Mouse (Mus musculus): Measurements from ENCODE around the gene Wdr27.
"Not testable (repeated sequence)": the region's sequence is repeated elsewhere in the genome, so short reads cannot be mapped to it uniquely, and the experiment has no call there.

Wdr27 gene

GRCm38 (mm10) chr17:14943009-14943728 is at the start of gene Wdr27, which contains the start of gene 1600012H06Rik:
Wdr27 (minus strand) TSS chr17:14943158.
1600012H06Rik (plus strand) TSS chr17:14943184.
- peak; percentile 99 for DNase-seq (ENCODE audit: low spot score)

GRCm38 (mm10) chr17:14992522-14993138 is 49.7 kb upstream of the Wdr27 start:
- DNase-seq (ENCODE audit: low spot score): not testable (repeated sequence)

- DNase-seq (ENCODE audit: low spot score): not testable (repeated sequence)
Measured at GRCm38 (mm10) chr17:14990116-14990702, 47.3 kb upstream of the Wdr27 start.

- DNase-seq (ENCODE audit: low spot score): not testable (repeated sequence)
Measured at GRCm38 (mm10) chr17:14978362-14979038, 35.5 kb upstream of the Wdr27 start, which contains the start of the genes 9030025P20Rik and Gm3417. 9030025P20Rik (plus strand) TSS chr17:14978468. Gm3417 (minus strand) TSS chr17:14978790.

GRCm38 (mm10) chr17:14977718-14978361 is 34.9 kb upstream of the Wdr27 start:
- DNase-seq (ENCODE audit: low spot score): not testable (repeated sequence)

GRCm38 (mm10) chr17:14968373-14968913 is 25.5 kb upstream of the Wdr27 start:
- not testable (repeated sequence) for DNase-seq (ENCODE audit: low spot score)

GRCm38 (mm10) chr17:14961557-14962154 is 18.7 kb upstream of the Wdr27 start:
- DNase-seq (ENCODE audit: low spot score): not testable (repeated sequence)

GRCm38 (mm10) chr17:14960951-14961556 is 18.1 kb upstream of the Wdr27 start, which contains the start of gene Phf10:
Phf10 (minus strand) TSS chr17:14961273.
- peak; percentile 23 for DNase-seq (ENCODE audit: low spot score)

- peak; percentile 16 for DNase-seq (ENCODE audit: low spot score)
Measured at GRCm38 (mm10) chr17:14960520-14960919, 17.6 kb upstream of the Wdr27 start.

GRCm38 (mm10) chr17:14959979-14960378 is 17.0 kb upstream of the Wdr27 start:
- DNase-seq (ENCODE audit: low spot score): no peak

- DNase-seq (ENCODE audit: low spot score): no peak
Measured at GRCm38 (mm10) chr17:14958686-14959327, 15.8 kb upstream of the Wdr27 start.

GRCm38 (mm10) chr17:14953452-14953851 is 10.5 kb upstream of the Wdr27 start:
- DNase-seq (ENCODE audit: low spot score): no peak

GRCm38 (mm10) chr17:14949161-14949827 is 6.3 kb upstream of the Wdr27 start:
- DNase-seq (ENCODE audit: low spot score): peak; percentile 21

GRCm38 (mm10) chr17:14944551-14944950 is 1.6 kb upstream of the Wdr27 start:
- no peak for DNase-seq (ENCODE audit: low spot score)

GRCm38 (mm10) chr17:14943729-14944059 is 736 bp upstream of the Wdr27 start:
- DNase-seq (ENCODE audit: low spot score): no peak

- DNase-seq (ENCODE audit: low spot score): not testable (repeated sequence)
Measured at GRCm38 (mm10) chr17:14942181-14942580, 777 bp downstream of the Wdr27 start.

GRCm38 (mm10) chr17:14935841-14936605 is 6.9 kb downstream of the Wdr27 start:
- DNase-seq (ENCODE audit: low spot score): no peak

- DNase-seq (ENCODE audit: low spot score): not testable (repeated sequence)
Measured at GRCm38 (mm10) chr17:14935280-14935679, 7.7 kb downstream of the Wdr27 start.

GRCm38 (mm10) chr17:14931469-14931868 is 11.5 kb downstream of the Wdr27 start:
- DNase-seq (ENCODE audit: low spot score): no peak

Data from urinary bladder, postnatal 14 days (tissue).